Mouse (Mus musculus) embryonic facial prominence, embryonic 15.5 days (tissue): ENCODE results near the gene Xrcc4. TPM values are rescaled to one million over a fixed set of nuclear protein-coding genes. Genes with fewer than 3 reads are reported as not detected.
A peak's percentile ranks its signal among the peaks of the same experiment; 100 is the strongest.

Experiments used
- ATAC-seq: fragments of 200-750 bp; cut with Nextera tagmentation; 2 replicates; pipeline ENCODE4 v1.8.0; 2017; ENCODE audit warnings: low read depth, moderate TSS enrichment; ENCODE audit not compliant: insufficient number of reproducible peaks, low FRiP score, low TSS enrichment
- H3K27ac ChIP-seq: fragments of 300-500 bp; sonication (generic); replicated peaks from 2 replicates; pipeline ENCODE4 v1.5.1; 2015; ENCODE audit warnings: mild to moderate bottlenecking, inconsistent platforms
- H3K27me3 ChIP-seq: fragments of 300-500 bp; sonication (generic); 2 replicates; pipeline ENCODE4 v1.6.1; 2015; ENCODE audit warnings: inconsistent platforms
- H3K36me3 ChIP-seq: fragments of 300-500 bp; sonication (generic); 2 replicates; pipeline ENCODE4 v1.6.1; 2015; ENCODE audit warnings: mild to moderate bottlenecking, inconsistent platforms
- H3K4me1 ChIP-seq: fragments of 300-500 bp; sonication (generic); 2 replicates; pipeline ENCODE4 v1.6.1; 2015; ENCODE audit warnings: inconsistent platforms
- H3K4me2 ChIP-seq: fragments of 300-500 bp; sonication (generic); replicated peaks from 2 replicates; pipeline ENCODE4 v1.6.1; 2015; ENCODE audit warnings: mild to moderate bottlenecking, inconsistent platforms
- H3K4me3 ChIP-seq: fragments of 300-500 bp; sonication (generic); replicated peaks from 2 replicates; pipeline ENCODE4 v1.5.1; 2015; ENCODE audit warnings: mild to moderate bottlenecking, inconsistent platforms
- H3K9ac ChIP-seq: fragments of 300-500 bp; sonication (generic); 2 replicates; pipeline ENCODE4 v1.6.1; 2015; ENCODE audit warnings: inconsistent platforms
- H3K9me3 ChIP-seq: fragments of 300-500 bp; sonication (generic); replicated peaks from 2 replicates; pipeline ENCODE4 v1.6.1; 2016; ENCODE audit warnings: inconsistent platforms
- WGBS: fragments of 180-500 bp; shearing (Covaris S2); methylation state at CpG from one replicate; pipeline ENCODE4 v1.1.7; 2015; 5-methylcytosine and 5-hydroxymethylcytosine counted together
- polyA plus RNA-seq: library from polyadenylated mRNA; unstranded; fragments of >200 nt; fragmentation: Nextera tagmentation; extraction: Ambion mirVana; gene quantifications from 2 replicates; pipeline ENCODE4 v1.2.1, GENCODE M21; 2015

Gene Xrcc4
- polyA plus RNA-seq, 1 experiment from 2014 or later: 11.3 TPM

DNA sequence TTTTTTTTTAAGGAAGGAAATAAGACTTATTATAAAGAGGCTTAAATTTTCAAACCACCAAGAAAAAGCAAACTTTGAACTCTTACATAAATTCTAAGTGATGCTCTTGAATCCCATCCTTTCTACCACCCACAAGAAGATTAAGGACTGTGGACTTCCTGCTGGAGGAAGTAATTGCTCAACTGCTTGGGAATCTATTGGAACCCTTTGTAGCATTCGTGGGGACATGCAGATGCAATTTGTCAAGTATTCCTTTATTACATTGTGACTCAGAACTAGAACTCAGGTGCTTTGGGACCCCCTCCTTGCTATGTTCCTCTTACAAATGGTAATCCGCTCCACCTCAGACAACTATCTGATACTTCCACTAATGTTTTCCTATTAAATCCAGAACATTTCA, 351.1 kb downstream of the Xrcc4 start:
- H3K27ac ChIP-seq: no peak overlapping the region

DNA sequence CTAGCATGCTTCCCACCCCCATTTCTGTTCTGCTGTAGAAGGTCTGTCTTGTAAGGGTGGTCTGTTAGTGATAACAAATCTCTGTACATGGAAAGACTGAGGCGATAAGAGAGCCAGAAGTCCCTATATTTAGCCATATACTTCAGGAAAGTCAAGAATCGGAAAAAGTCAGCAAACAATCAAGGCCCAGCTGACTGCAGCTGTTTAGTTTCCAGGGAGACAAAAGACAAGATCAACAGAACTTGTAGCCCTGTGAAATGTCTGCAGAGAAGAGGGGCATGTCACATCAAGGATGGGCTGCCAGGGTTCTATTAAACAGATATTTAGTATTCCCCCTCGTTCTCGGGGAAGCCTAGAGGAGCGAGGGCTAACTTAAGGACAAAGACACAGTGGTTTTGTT, 354.3 kb downstream of the Xrcc4 start:
- Histone ChIP-seq H3K36me3 (0 out of 2 replicates have a peak, but pooled peaks cover under 1% of the 10 kb centered on the region), H3K27ac (no peak overlapping the region), H3K4me3 (no peak overlapping the region), H3K9ac (no peak overlapping the region), H3K4me1 (0 out of 2 replicates have a peak, but pooled peaks cover 7% of the 10 kb centered on the region), H3K9me3 (no peaks in the 10 kb centered on the region), H3K27me3 (no peaks in the 10 kb centered on the region), H3K4me2 (no peak overlapping the region)
- no peak for ATAC-seq
- WGBS: 57% methylated on average over 5 of the region's 5 CpGs

More for the DNA sequence above, 351.1 kb downstream of the Xrcc4 start:
- H3K4me1 ChIP-seq: peaks cover 19% of the 10 kb centered on the region; the same call in 1 of the 2 replicates
- no peak overlapping the region for H3K9ac ChIP-seq
- no peaks in the 10 kb centered on the region for H3K27me3 ChIP-seq
- 0 out of 2 replicates have a peak overlapping the region, but pooled peaks have one; percentile 82 for H3K4me2 ChIP-seq
- no peak for ATAC-seq
- no peaks in the 10 kb centered on the region for H3K9me3 ChIP-seq
- no peak overlapping the region for H3K4me3 ChIP-seq
- 46% methylated on average over 2 of the region's 2 CpGs for WGBS
- H3K36me3 ChIP-seq: no peaks in the 10 kb centered on the region

GRCm38 (mm10) chr13:89726492-89726891, 362.9 kb downstream of the Xrcc4 start:
- 19% methylated on average over 2 of the region's 2 CpGs for WGBS
- no peak overlapping the region for H3K9ac ChIP-seq
- H3K4me1 ChIP-seq: no peaks in the 10 kb centered on the region
- no peaks in the 10 kb centered on the region for H3K27me3 ChIP-seq
- ATAC-seq: no peak
- H3K4me2 ChIP-seq: no peak overlapping the region
- no peak overlapping the region for H3K4me3 ChIP-seq
- no peak overlapping the region for H3K27ac ChIP-seq
- peaks cover 24% of the 10 kb centered on the region for H3K36me3 ChIP-seq
- no peaks in the 10 kb centered on the region for H3K9me3 ChIP-seq

Other genes with a start within 250 kb of the Xrcc4 start
- 64.4 and 66.1 TPM in 2 replicates for gene Tmem167, start 485 bp downstream of the Xrcc4 start, polyA plus RNA-seq